Comparison of ENCODE assay signal across 10 mouse cellular contexts in genomic region chr2:165367868-165368439, GRCm38 (mm10). TPM values are rescaled to one million over a fixed set of nuclear protein-coding genes. Genes with fewer than 3 reads are reported as not detected.
DNase-seq lines count a peak whose midpoint lies in the region; ATAC-seq and TF ChIP-seq lines count a peak whose summit lies in the region.
"Had no signal": no experiment of that assay in that cellular context is flagged by ENCODE, and none has a peak within 500 bp of the region (broad histone marks: within the 10 kb centered on the region; RNA-seq: fewer than 3 reads in every experiment).

No protein-coding gene starts in this region.

- H3K9ac ChIP-seq in hindbrain, embryonic 11.5 days (ENCODE audit: low read depth, low read length): peak overlapping the region; percentile 78
- H3K9ac ChIP-seq in lung, embryonic 14.5 days: no peak overlapping the region
- H3K9ac ChIP-seq in stomach, embryonic 16.5 days (ENCODE audit: low read length): no peak overlapping the region; the same call in 1 of the 2 replicates

- no peak for TF ChIP-seq CTCF in lung, embryonic 14.5 days (IDR thresholded peaks at IDR 0.05; ENCODE audit: low read depth)

- H3K27ac ChIP-seq in heart, embryonic 10.5 days: 0 out of 2 replicates have a peak overlapping the region, but pooled peaks have one; percentile 44
- H3K27ac ChIP-seq in hindbrain, embryonic 11.5 days (ENCODE audit: low read depth, low read length): peak overlapping the region; percentile 81
- no peak overlapping the region for H3K27ac ChIP-seq in lung, embryonic 14.5 days (ENCODE audit: low read depth)
- no peak overlapping the region for H3K27ac ChIP-seq in stomach, embryonic 16.5 days (ENCODE audit: low read length)

- H3K36me3 ChIP-seq in heart, embryonic 10.5 days: no peaks in the 10 kb centered on the region
- H3K36me3 ChIP-seq in hindbrain, embryonic 11.5 days (ENCODE audit: control insufficient read depth, insufficient read depth, low read length): no peaks in the 10 kb centered on the region
- no peaks in the 10 kb centered on the region for H3K36me3 ChIP-seq in lung, embryonic 14.5 days (ENCODE audit: insufficient read depth)
- H3K36me3 ChIP-seq in stomach, embryonic 16.5 days (ENCODE audit: control insufficient read depth, insufficient read depth, low read length): no peaks in the 10 kb centered on the region

- peak overlapping the region; percentile 86 for H3K4me2 ChIP-seq in hindbrain, embryonic 11.5 days (replicated peaks; ENCODE audit: low read depth, low read length)
- H3K4me2 ChIP-seq in lung, embryonic 14.5 days: peak overlapping the region; percentile 55
- peak overlapping the region; percentile 48 for H3K4me2 ChIP-seq in stomach, embryonic 16.5 days (ENCODE audit: low read depth, low read length)

- peak; percentile 47 for ATAC-seq in hindbrain, embryonic 11.5 days (ENCODE audit: low FRiP score)
- ATAC-seq in lung, embryonic 14.5 days (ENCODE audit: insufficient read depth): no peak
- ATAC-seq in stomach, embryonic 16.5 days (ENCODE audit: insufficient read depth, low FRiP score): no peak

- peak overlapping the region; percentile 46 for H3K4me3 ChIP-seq in heart, embryonic 10.5 days
- H3K4me3 ChIP-seq in hindbrain, embryonic 11.5 days (ENCODE audit: low read depth, low read length): peak overlapping the region; percentile 54
- H3K4me3 ChIP-seq in lung, embryonic 14.5 days (ENCODE audit: low read depth, low read length): peak overlapping the region; percentile 23
- H3K4me3 ChIP-seq in stomach, embryonic 16.5 days (replicated peaks; ENCODE audit: low read length): peak overlapping the region; percentile 36

- WGBS in heart, embryonic 10.5 days: 4% methylated on average over 13 of the region's 13 CpGs
- 3% methylated on average over 13 of the region's 13 CpGs for WGBS in hindbrain, embryonic 11.5 days
- 3% methylated on average over 13 of the region's 13 CpGs for WGBS in lung, embryonic 14.5 days
- WGBS in stomach, embryonic 16.5 days: 2% methylated on average over 12 of the region's 13 CpGs

- H3K4me1 ChIP-seq in heart, embryonic 10.5 days: peaks cover 28% of the 10 kb centered on the region
- H3K4me1 ChIP-seq in hindbrain, embryonic 11.5 days (replicated peaks; ENCODE audit: control insufficient read depth, insufficient read depth, low read length): peaks cover 4% of the 10 kb centered on the region; the same call in 1 of the 2 replicates
- H3K4me1 ChIP-seq in lung, embryonic 14.5 days (ENCODE audit: insufficient read depth): peaks cover 11% of the 10 kb centered on the region
- peaks cover 7% of the 10 kb centered on the region for H3K4me1 ChIP-seq in stomach, embryonic 16.5 days (ENCODE audit: control insufficient read depth, insufficient read depth, low read length)

- DNase-seq in heart, embryonic 10.5 days (ENCODE audit: low spot score): no peak
- no peak for DNase-seq in heart, adult 11 months
- peak; percentile 29 for DNase-seq in MN1 (ENCODE audit: low spot score)
- peak; percentile 78 for DNase-seq in hindbrain, embryonic 11.5 days (ENCODE audit: low spot score)
- DNase-seq in lung, embryonic 14.5 days: peak; percentile 44
- DNase-seq in left cerebral cortex, postnatal 14 days (ENCODE audit: low spot score in 2 of 2): no peak
- DNase-seq in gastrocnemius, adult 18-20 months (ENCODE audit: low spot score): no peak

- H3K9me3 ChIP-seq in heart, embryonic 10.5 days: no peaks in the 10 kb centered on the region
- H3K9me3 ChIP-seq in hindbrain, embryonic 11.5 days (ENCODE audit: control insufficient read depth, low read length): no peaks in the 10 kb centered on the region
- no peaks in the 10 kb centered on the region for H3K9me3 ChIP-seq in lung, embryonic 14.5 days (ENCODE audit: low read depth, low read length)
- no peaks in the 10 kb centered on the region for H3K9me3 ChIP-seq in stomach, embryonic 16.5 days (replicated peaks; ENCODE audit: control insufficient read depth, low read length)

- peaks cover 53% of the 10 kb centered on the region for H3K27me3 ChIP-seq in heart, embryonic 10.5 days (ENCODE audit: insufficient read depth, poor library complexity, severe bottlenecking)
- H3K27me3 ChIP-seq in hindbrain, embryonic 11.5 days (ENCODE audit: control insufficient read depth, insufficient read depth, low read length): no peaks in the 10 kb centered on the region
- peaks cover 16% of the 10 kb centered on the region; the same call in 1 of the 2 replicates for H3K27me3 ChIP-seq in lung, embryonic 14.5 days (ENCODE audit: insufficient read depth, low read length)
- peaks cover 17% of the 10 kb centered on the region for H3K27me3 ChIP-seq in stomach, embryonic 16.5 days (ENCODE audit: control insufficient read depth, insufficient read depth, low read length)

- intact Hi-C loops in left cerebral cortex, postnatal 14 days (cut with DNase I): no loop called here

RNA-seq across cellular contexts. Expression of gene Zfp663, which starts 0.6 kb away (rescaled TPM):
- polyA plus RNA-seq in heart, embryonic 10.5 days (2016; fragmentation: Nextera tagmentation; extraction: Ambion mirVana): 0.23 and 0.60 TPM in 2 replicates
- polyA plus RNA-seq in hindbrain, embryonic 11.5 days (2014; fragmentation: Nextera tagmentation; extraction: Ambion mirVana): 7.0 and 7.6 TPM in 2 replicates
- 0.96 and 1.1 TPM in 2 replicates for polyA plus RNA-seq in lung, embryonic 14.5 days (2014; fragmentation: Nextera tagmentation; extraction: Ambion mirVana)
- 0.64 and 0.87 TPM in 2 replicates for polyA plus RNA-seq in stomach, embryonic 16.5 days (2015; fragmentation: Nextera tagmentation; extraction: Ambion mirVana)
- total RNA-seq in left cerebral cortex, postnatal 14 days (2021): under 1 TPM in 1 of 2 experiments, not detected in 1; 0.51 TPM
- total RNA-seq in gastrocnemius, adult 18-20 months (2021): not detected
- total RNA-seq: CH12.LX had no signal
- polyA plus RNA-seq: small intestine, adult 2 months had no signal

RNA-seq across cellular contexts. Expression of gene Zfp334, which starts 20.1 kb away (rescaled TPM):
- polyA plus RNA-seq in heart, embryonic 10.5 days (2016; fragmentation: Nextera tagmentation; extraction: Ambion mirVana): 9.3 and 12.2 TPM in 2 replicates
- 19.6 and 21.2 TPM in 2 replicates for polyA plus RNA-seq in hindbrain, embryonic 11.5 days (2014; fragmentation: Nextera tagmentation; extraction: Ambion mirVana)
- 10.9 and 12.0 TPM in 2 replicates for polyA plus RNA-seq in lung, embryonic 14.5 days (2014; fragmentation: Nextera tagmentation; extraction: Ambion mirVana)
- 4.8 and 5.1 TPM in 2 replicates for polyA plus RNA-seq in stomach, embryonic 16.5 days (2015; fragmentation: Nextera tagmentation; extraction: Ambion mirVana)
- total RNA-seq in left cerebral cortex, postnatal 14 days (2021): 10 to 100 TPM; 12.1 to 12.4 TPM
- 1 to 10 TPM; 2.3 to 2.5 TPM for total RNA-seq in gastrocnemius, adult 18-20 months (2021)
- total RNA-seq: CH12.LX had no signal

RNA-seq across cellular contexts. Expression of gene Ocstamp, which starts 32.3 kb away (rescaled TPM):
- 0.07 and 0.39 TPM in 2 replicates for polyA plus RNA-seq in heart, embryonic 10.5 days (2016; fragmentation: Nextera tagmentation; extraction: Ambion mirVana)
- polyA plus RNA-seq in hindbrain, embryonic 11.5 days (2014; fragmentation: Nextera tagmentation; extraction: Ambion mirVana): 0.06 TPM in 1 of 2 replicates, not detected in the other
- polyA plus RNA-seq in lung, embryonic 14.5 days (2014; fragmentation: Nextera tagmentation; extraction: Ambion mirVana): not detected in 2 replicates
- 0.56 and 0.67 TPM in 2 replicates for polyA plus RNA-seq in stomach, embryonic 16.5 days (2015; fragmentation: Nextera tagmentation; extraction: Ambion mirVana)
- not detected for total RNA-seq in left cerebral cortex, postnatal 14 days (2021)
- total RNA-seq in gastrocnemius, adult 18-20 months (2021): under 1 TPM in 1 of 2 experiments, not detected in 1; 0.18 TPM
- total RNA-seq: CH12.LX had no signal

RNA-seq across cellular contexts. Expression of gene Elmo2, which starts 41.7 kb away (rescaled TPM):
- polyA plus RNA-seq in heart, embryonic 10.5 days (2016; fragmentation: Nextera tagmentation; extraction: Ambion mirVana): 56.5 and 61.3 TPM in 2 replicates
- polyA plus RNA-seq in hindbrain, embryonic 11.5 days (2014; fragmentation: Nextera tagmentation; extraction: Ambion mirVana): 76.7 and 78.5 TPM in 2 replicates
- 79.2 and 82.2 TPM in 2 replicates for polyA plus RNA-seq in lung, embryonic 14.5 days (2014; fragmentation: Nextera tagmentation; extraction: Ambion mirVana)
- 56.0 and 59.1 TPM in 2 replicates for polyA plus RNA-seq in stomach, embryonic 16.5 days (2015; fragmentation: Nextera tagmentation; extraction: Ambion mirVana)
- total RNA-seq in left cerebral cortex, postnatal 14 days (2021): 100 to 1,000 TPM; 137 to 156 TPM
- total RNA-seq in gastrocnemius, adult 18-20 months (2021): 10 to 100 TPM; 12.4 TPM

Comparison
In these comparisons a context has a peak if more than half of its experiments do, and no peak if none do; other contexts are left out.
1. DNase-seq: peak in MN1 (single experiment), hindbrain, embryonic 11.5 days (single experiment) and lung, embryonic 14.5 days (single experiment); none in heart, embryonic 10.5 days (single experiment), heart, adult 11 months (single experiment), left cerebral cortex, postnatal 14 days (0 of 2) and gastrocnemius, adult 18-20 months (single experiment).
2. H3K27ac ChIP-seq: peak in heart, embryonic 10.5 days (single experiment) and hindbrain, embryonic 11.5 days (single experiment); none in lung, embryonic 14.5 days (single experiment) and stomach, embryonic 16.5 days (single experiment).
3. Peak in every context shown above with its lines, with median percentiles within 50 percentile points of each other: H3K4me3 ChIP-seq and H3K4me2 ChIP-seq.